ENCODE assay signal across 16 mouse cellular contexts in the genomic region with DNA sequence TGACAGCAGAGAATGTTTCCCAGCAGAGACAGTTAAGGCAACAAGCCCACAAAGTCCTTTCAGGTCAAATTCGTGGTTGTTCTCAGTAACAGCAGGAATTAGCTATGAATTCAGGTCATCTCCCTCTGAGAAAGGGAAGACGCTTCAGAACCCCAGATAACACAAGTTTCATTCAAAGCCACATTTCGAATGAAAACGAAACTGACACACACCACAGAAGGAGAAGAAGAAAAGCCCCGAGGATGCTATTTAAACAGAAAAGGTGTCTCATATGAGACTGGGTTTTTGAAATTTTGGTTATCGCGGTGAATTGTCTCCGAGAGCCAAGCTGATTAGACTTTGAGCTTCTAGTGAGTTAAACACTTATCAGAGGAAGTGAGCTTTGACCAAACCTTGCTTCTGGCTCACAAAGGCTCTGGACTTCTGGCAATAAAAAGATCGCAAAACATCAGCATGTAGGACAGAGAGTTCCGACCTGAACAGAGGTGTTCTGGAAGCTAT. TPM values are rescaled to one million over a fixed set of nuclear protein-coding genes. Genes with fewer than 3 reads are reported as not detected.
DNase-seq lines count a peak whose midpoint lies in the region; ATAC-seq and TF ChIP-seq lines count a peak whose summit lies in the region.
"Had no signal": no experiment of that assay in that cellular context is flagged by ENCODE, and none has a peak within 500 bp of the region (broad histone marks: within the 10 kb centered on the region; RNA-seq: fewer than 3 reads in every experiment).

No protein-coding gene starts in this region.

- H3K4me2 ChIP-seq in lung, postnatal 0 days (replicated peaks; ENCODE audit: low read depth, low read length): no peak overlapping the region
- no peak overlapping the region for H3K4me2 ChIP-seq in forebrain, embryonic 14.5 days (ENCODE audit: low read length)
- H3K4me2 ChIP-seq: embryonic facial prominence, embryonic 15.5 days; hindbrain, embryonic 15.5 days; lung, embryonic 15.5 days; midbrain, embryonic 15.5 days had no signal

- H3K27ac ChIP-seq in lung, postnatal 0 days (ENCODE audit: low read length): no peak overlapping the region
- no peak overlapping the region for H3K27ac ChIP-seq in heart, embryonic 10.5 days
- H3K27ac ChIP-seq in forebrain, embryonic 14.5 days (ENCODE audit: low read depth, low read length): no peak overlapping the region
- H3K27ac ChIP-seq: embryonic facial prominence, embryonic 15.5 days; heart, adult 2 months; hindbrain, embryonic 15.5 days; lung, embryonic 15.5 days; midbrain, embryonic 15.5 days had no signal

- no peaks in the 10 kb centered on the region for H3K36me3 ChIP-seq in lung, postnatal 0 days (ENCODE audit: insufficient read depth, low read length)
- H3K36me3 ChIP-seq in heart, embryonic 10.5 days: no peaks in the 10 kb centered on the region
- no peaks in the 10 kb centered on the region for H3K36me3 ChIP-seq in forebrain, embryonic 14.5 days (ENCODE audit: control insufficient read depth, insufficient read depth, low read length)
- H3K36me3 ChIP-seq: embryonic facial prominence, embryonic 15.5 days; hindbrain, embryonic 15.5 days; lung, embryonic 15.5 days; midbrain, embryonic 15.5 days had no signal

- H3K9me3 ChIP-seq in lung, postnatal 0 days (ENCODE audit: low read length): no peaks in the 10 kb centered on the region
- H3K9me3 ChIP-seq in heart, embryonic 10.5 days: no peaks in the 10 kb centered on the region
- no peaks in the 10 kb centered on the region for H3K9me3 ChIP-seq in forebrain, embryonic 14.5 days (replicated peaks; ENCODE audit: control insufficient read depth, low read length)
- H3K9me3 ChIP-seq: embryonic facial prominence, embryonic 15.5 days; hindbrain, embryonic 15.5 days; lung, embryonic 15.5 days; midbrain, embryonic 15.5 days had no signal

- no peak overlapping the region for H3K9ac ChIP-seq in lung, postnatal 0 days (replicated peaks; ENCODE audit: low read depth)
- no peak overlapping the region for H3K9ac ChIP-seq in forebrain, embryonic 14.5 days (ENCODE audit: low read length)
- H3K9ac ChIP-seq: embryonic facial prominence, embryonic 15.5 days; forebrain, postnatal 0 days; hindbrain, embryonic 15.5 days; lung, embryonic 15.5 days; midbrain, embryonic 15.5 days had no signal

- no peak for TF ChIP-seq EP300 in lung, postnatal 0 days (IDR thresholded peaks at IDR 0.05)

- H3K27me3 ChIP-seq in lung, postnatal 0 days (replicated peaks; ENCODE audit: insufficient read depth, low read length): no peaks in the 10 kb centered on the region
- H3K27me3 ChIP-seq in heart, embryonic 10.5 days (ENCODE audit: insufficient read depth, poor library complexity, severe bottlenecking): no peaks in the 10 kb centered on the region
- no peaks in the 10 kb centered on the region for H3K27me3 ChIP-seq in forebrain, embryonic 14.5 days (replicated peaks; ENCODE audit: control insufficient read depth, insufficient read depth, low read length)
- H3K27me3 ChIP-seq: embryonic facial prominence, embryonic 15.5 days; hindbrain, embryonic 15.5 days; lung, embryonic 15.5 days; midbrain, embryonic 15.5 days had no signal

- H3K4me3 ChIP-seq in lung, postnatal 0 days (ENCODE audit: low read depth, low read length): no peak overlapping the region
- no peak overlapping the region for H3K4me3 ChIP-seq in heart, embryonic 10.5 days
- H3K4me3 ChIP-seq in forebrain, embryonic 14.5 days (ENCODE audit: low read depth, low read length): no peak overlapping the region
- H3K4me3 ChIP-seq: embryonic facial prominence, embryonic 15.5 days; heart, adult 2 months; hindbrain, embryonic 15.5 days; lung, embryonic 15.5 days; midbrain, embryonic 15.5 days had no signal

- ATAC-seq in lung, postnatal 0 days: no peak
- ATAC-seq in activated CD4-positive, CD25-positive, alpha-beta regulatory T cell, adult 4 months: peak; percentile 68
- ATAC-seq in neutrophil, adult 5-6 weeks (ENCODE audit: extremely low read depth, insufficient number of reproducible peaks, low FRiP score, poor library complexity, severe bottlenecking): peak; percentile 73
- ATAC-seq in forebrain, embryonic 14.5 days: no peak
- ATAC-seq: forebrain, postnatal 0 days; midbrain, embryonic 15.5 days had no signal

- peak; percentile 7 for DNase-seq in lung, postnatal 25 days (ENCODE audit: low spot score)
- DNase-seq in lung, postnatal 0 days (ENCODE audit: low spot score): no peak
- DNase-seq in kidney, postnatal 36 days: peak; percentile 58 to 80
- DNase-seq in layer of hippocampus, adult 9-10 months (ENCODE audit: low spot score): no peak
- DNase-seq in heart, embryonic 10.5 days (ENCODE audit: low spot score): no peak
- DNase-seq in forebrain, embryonic 14.5 days (ENCODE audit: low spot score): no peak
- DNase-seq: cerebellum, postnatal 36 days; forebrain, postnatal 0 days; heart, adult 2 months; thymus, postnatal 36 days had no signal

- H3K4me1 ChIP-seq in lung, postnatal 0 days (ENCODE audit: insufficient read depth, low read depth, low read length): no peaks in the 10 kb centered on the region
- H3K4me1 ChIP-seq in heart, embryonic 10.5 days: no peaks in the 10 kb centered on the region
- no peaks in the 10 kb centered on the region for H3K4me1 ChIP-seq in forebrain, embryonic 14.5 days (ENCODE audit: control insufficient read depth, insufficient read depth, low read length)
- H3K4me1 ChIP-seq: embryonic facial prominence, embryonic 15.5 days; hindbrain, embryonic 15.5 days; lung, embryonic 15.5 days; midbrain, embryonic 15.5 days had no signal

- 68% methylated on average over 10 of the region's 10 CpGs for WGBS in lung, postnatal 0 days
- 70% methylated on average over 10 of the region's 10 CpGs for WGBS in heart, embryonic 10.5 days
- WGBS in forebrain, embryonic 14.5 days: 84% methylated on average over 10 of the region's 10 CpGs

- TF ChIP-seq CTCF in lung, postnatal 0 days (IDR thresholded peaks at IDR 0.05): no peak

RNA-seq across cellular contexts. Expression of gene Fh1, which starts 6.3 kb away (rescaled TPM):
- 67.2 and 69.0 TPM in 2 replicates for polyA plus RNA-seq in lung, postnatal 0 days (2015; fragmentation: Nextera tagmentation; extraction: Ambion mirVana)
- 10 to 100 TPM; 50.5 to 80.4 TPM for polyA plus RNA-seq in activated CD4-positive, CD25-positive, alpha-beta regulatory T cell, adult 4 months (2017; shearing (Covaris generic))
- total RNA-seq in neutrophil, adult 5-6 weeks (2017): 54.9 and 73.8 TPM in 2 replicates
- polyA plus RNA-seq in heart, embryonic 10.5 days (2016; fragmentation: Nextera tagmentation; extraction: Ambion mirVana): 177 and 220 TPM in 2 replicates
- 91.5 and 107 TPM in 2 replicates for polyA plus RNA-seq in forebrain, embryonic 14.5 days (2014; fragmentation: Nextera tagmentation; extraction: Ambion mirVana)

RNA-seq across cellular contexts. Expression of gene Kmo, which starts 11.6 kb away (rescaled TPM):
- polyA plus RNA-seq in lung, postnatal 0 days (2015; fragmentation: Nextera tagmentation; extraction: Ambion mirVana): 0.12 and 0.21 TPM in 2 replicates
- polyA plus RNA-seq in activated CD4-positive, CD25-positive, alpha-beta regulatory T cell, adult 4 months (2017; shearing (Covaris generic)): 1 to 10 TPM; 1.6 to 2.5 TPM
- 108 and 110 TPM in 2 replicates for total RNA-seq in neutrophil, adult 5-6 weeks (2017)
- polyA plus RNA-seq in heart, embryonic 10.5 days (2016; fragmentation: Nextera tagmentation; extraction: Ambion mirVana): 0.10 and 0.11 TPM in 2 replicates
- not detected in 2 replicates for polyA plus RNA-seq in forebrain, embryonic 14.5 days (2014; fragmentation: Nextera tagmentation; extraction: Ambion mirVana)
- total RNA-seq: forebrain, postnatal 0 days had no signal
- polyA plus RNA-seq: forebrain, postnatal 0 days; hindbrain, embryonic 15.5 days had no signal

Comparison
In these comparisons a context has a peak if more than half of its experiments do, and no peak if none do; other contexts are left out.
1. DNase-seq: peak in lung, postnatal 25 days (single experiment) and kidney, postnatal 36 days (2 of 2); none in lung, postnatal 0 days (single experiment), layer of hippocampus, adult 9-10 months (single experiment), heart, embryonic 10.5 days (single experiment) and forebrain, embryonic 14.5 days (single experiment).
2. ATAC-seq: peak in activated CD4-positive, CD25-positive, alpha-beta regulatory T cell, adult 4 months (single experiment) and neutrophil, adult 5-6 weeks (single experiment); none in lung, postnatal 0 days (single experiment) and forebrain, embryonic 14.5 days (single experiment).